Mouse (Mus musculus) forebrain, embryonic 16.5 days (tissue): ENCODE results near the gene Dkk3. TPM values are rescaled to one million over a fixed set of nuclear protein-coding genes. Genes with fewer than 3 reads are reported as not detected.
"Not testable (repeated sequence)": the region's sequence is repeated elsewhere in the genome, so short reads cannot be mapped to it uniquely, and the experiment has no call there.

ENCODE experiments used
- ATAC-seq: fragments of 200-750 bp; cut with Nextera tagmentation; 2 replicates; pipeline ENCODE4 v1.8.0; 2017; ENCODE audit warnings: mild to moderate bottlenecking, moderate library complexity
- H3K27ac ChIP-seq: fragments of 300-500 bp; sonication (generic); 2 replicates; pipeline ENCODE4 v1.5.1; 2014; ENCODE audit warnings: low read length, control low read depth
- H3K27me3 ChIP-seq: fragments of 300-500 bp; sonication (generic); replicated peaks from 2 replicates; pipeline ENCODE4 v1.6.1; 2014; ENCODE audit warnings: low read length; ENCODE audit not compliant: control insufficient read depth, insufficient read depth
- H3K36me3 ChIP-seq: fragments of 300-500 bp; sonication (generic); 2 replicates; pipeline ENCODE4 v1.6.1; 2014; ENCODE audit not compliant: control insufficient read depth, insufficient read depth
- H3K4me1 ChIP-seq: fragments of 300-500 bp; sonication (generic); replicated peaks from 2 replicates; pipeline ENCODE4 v1.6.1; 2014; ENCODE audit warnings: low read length; ENCODE audit not compliant: control insufficient read depth, insufficient read depth
- H3K4me2 ChIP-seq: fragments of 300-500 bp; sonication (generic); 2 replicates; pipeline ENCODE4 v1.6.1; 2014; ENCODE audit warnings: mild to moderate bottlenecking, low read length, control low read depth
- H3K4me3 ChIP-seq: fragments of 300-500 bp; sonication (generic); replicated peaks from 2 replicates; pipeline ENCODE4 v1.5.1; 2014; ENCODE audit warnings: mild to moderate bottlenecking, low read length, control low read depth
- H3K9ac ChIP-seq: fragments of 300-500 bp; sonication (generic); replicated peaks from 2 replicates; pipeline ENCODE4 v1.6.1; 2014; ENCODE audit warnings: low read depth, low read length, control low read depth
- H3K9me3 ChIP-seq: fragments of 300-500 bp; sonication (generic); 2 replicates; pipeline ENCODE4 v1.6.1; 2016; ENCODE audit warnings: low read length; ENCODE audit not compliant: control insufficient read depth
- WGBS: fragments of 180-500 bp; shearing (Covaris S2); extraction: QIAGEN DNeasy Blood & Tissue Kit; methylation state at CpG from one replicate; pipeline ENCODE4 v1.1.7; 2014; 5-methylcytosine and 5-hydroxymethylcytosine counted together
- polyA plus RNA-seq: library from polyadenylated mRNA; unstranded; fragments of >200 nt; fragmentation: Nextera tagmentation; extraction: Ambion mirVana; gene quantifications from 2 replicates; pipeline ENCODE4 v1.2.1, GENCODE M21; 2015

Dkk3 gene
- polyA plus RNA-seq, 1 experiment from 2014 or later = 22.0 TPM

DNA sequence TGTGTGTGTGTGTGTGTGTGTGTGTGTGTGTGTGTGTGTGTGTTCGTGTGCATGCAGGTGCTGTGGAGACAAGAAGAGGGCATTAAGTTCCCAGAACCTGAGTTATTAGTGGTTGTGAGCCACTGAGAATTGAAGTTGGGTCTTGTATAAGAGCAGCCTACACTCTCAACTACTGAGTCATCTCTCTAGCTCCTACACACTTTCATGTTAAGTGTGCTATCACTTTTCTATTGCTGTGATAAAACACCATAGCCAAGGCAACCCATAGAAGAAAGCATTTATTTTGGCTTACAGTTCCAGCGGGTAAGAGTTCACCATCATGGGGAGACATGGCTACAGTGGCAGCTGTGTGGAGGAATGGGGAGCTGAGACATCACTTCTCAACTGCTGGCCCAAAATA, 17.8 kb upstream of the Dkk3 start:
- no peak for ATAC-seq
- H3K4me3 ChIP-seq = no peak overlapping the region
- H3K36me3 ChIP-seq = no peaks in the 10 kb centered on the region
- H3K27me3 ChIP-seq = no peaks in the 10 kb centered on the region
- no peaks in the 10 kb centered on the region for H3K9me3 ChIP-seq
- WGBS = 88% methylated on average over 2 of the region's 2 CpGs
- H3K27ac ChIP-seq = no peak overlapping the region
- peaks cover 5% of the 10 kb centered on the region for H3K4me1 ChIP-seq
- no peak overlapping the region for H3K9ac ChIP-seq
- H3K4me2 ChIP-seq = no peak overlapping the region

DNA sequence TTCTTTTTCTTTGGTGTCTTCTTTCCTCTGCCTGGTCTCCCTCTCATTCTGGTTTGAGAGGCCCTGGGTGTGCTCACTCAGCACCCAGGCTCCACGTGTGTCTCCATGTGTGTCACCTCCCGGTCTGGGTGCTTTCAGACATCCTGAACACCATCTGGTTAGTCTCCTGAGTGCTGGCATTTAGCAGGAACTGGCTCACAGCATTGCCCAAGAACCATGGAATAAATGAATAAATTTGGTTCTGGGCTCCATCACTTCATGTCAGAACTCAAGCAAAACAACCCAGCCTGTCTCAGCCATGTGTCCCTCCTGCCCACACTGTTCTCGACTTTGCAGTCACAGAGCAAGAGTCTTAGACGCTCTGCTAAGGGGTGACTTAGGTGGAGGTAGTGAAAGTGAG, 13.8 kb upstream of the Dkk3 start:
- Histone ChIP-seq H3K4me1 (no peaks in the 10 kb centered on the region; the same call in 1 of the 2 replicates), H3K9me3 (no peaks in the 10 kb centered on the region), H3K27me3 (no peaks in the 10 kb centered on the region), H3K4me3 (no peak overlapping the region), H3K9ac (no peak overlapping the region), H3K27ac (no peak overlapping the region), H3K36me3 (no peaks in the 10 kb centered on the region), H3K4me2 (no peak overlapping the region)
- peak; percentile 56; the same call in 1 of the 2 replicates for ATAC-seq
- WGBS = 53% methylated on average over 4 of the region's 4 CpGs

DNA sequence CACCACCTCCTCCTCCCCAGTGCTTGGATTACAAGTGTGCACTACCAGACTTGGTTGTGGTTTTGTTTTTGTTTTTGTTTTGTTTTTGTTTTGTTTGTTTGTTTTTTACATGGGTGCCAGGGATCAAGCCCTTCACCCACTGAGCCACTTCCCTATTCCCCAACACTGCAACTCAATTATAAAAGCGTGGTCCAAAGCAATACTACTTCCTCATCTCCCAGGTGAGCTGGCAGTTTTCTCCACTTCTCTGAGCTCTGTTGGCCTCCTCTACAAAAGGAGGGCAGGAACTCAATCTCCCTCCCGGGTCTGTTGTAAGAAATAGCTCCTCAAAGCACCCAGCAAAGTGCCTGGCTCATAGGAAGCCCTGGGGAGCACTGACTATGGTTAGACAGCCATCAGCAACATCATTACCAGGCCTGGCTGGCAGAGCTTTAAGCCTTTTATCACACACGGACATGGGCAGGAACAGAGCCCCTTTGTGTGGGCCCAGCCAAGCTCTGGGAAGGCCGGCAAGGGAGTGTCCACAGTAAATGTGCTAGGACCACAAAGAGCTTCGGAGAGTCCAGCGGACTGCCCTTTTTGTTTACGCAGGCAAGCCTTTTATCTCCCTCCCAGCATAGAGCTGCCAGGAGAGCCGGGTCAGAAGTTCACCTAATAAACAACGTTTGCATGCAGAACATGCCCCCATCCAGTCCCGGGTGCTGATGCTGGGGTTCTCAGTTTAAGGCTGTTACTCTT, 11.3 kb upstream of the Dkk3 start:
- Histone ChIP-seq H3K27ac (peak overlapping the region; percentile 53), H3K27me3 (no peaks in the 10 kb centered on the region), H3K9me3 (no peaks in the 10 kb centered on the region), H3K4me2 (no peak overlapping the region), H3K4me1 (no peaks in the 10 kb centered on the region; the same call in 1 of the 2 replicates), H3K36me3 (no peaks in the 10 kb centered on the region), H3K4me3 (no peak overlapping the region), H3K9ac (no peak overlapping the region)
- WGBS = 7% methylated on average over 10 of the region's 10 CpGs
- peak; percentile 85 for ATAC-seq

DNA sequence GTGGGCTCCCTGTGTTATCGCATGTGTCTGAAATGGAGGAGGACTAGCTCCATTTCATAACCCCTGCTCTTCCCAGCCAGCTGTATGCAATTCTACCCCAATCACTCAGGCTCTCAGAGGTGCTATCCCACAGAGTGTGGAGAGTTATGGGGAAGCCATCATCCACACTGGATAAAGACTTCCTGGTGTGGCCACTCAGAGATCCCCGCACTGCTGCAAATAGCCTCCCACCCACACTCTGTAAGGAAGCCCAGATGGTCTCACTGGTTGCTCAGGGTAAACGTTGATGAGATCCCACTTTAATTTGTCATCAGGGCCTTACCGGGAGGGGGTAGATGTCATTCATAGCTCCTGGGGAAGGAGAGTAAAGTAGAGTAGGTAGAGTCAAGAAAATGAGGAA, 6.7 kb upstream of the Dkk3 start:
- ATAC-seq = no peak
- 87% methylated on average over 4 of the region's 4 CpGs for WGBS
- Histone ChIP-seq H3K36me3 (no peaks in the 10 kb centered on the region), H3K27ac (no peak overlapping the region), H3K9me3 (no peaks in the 10 kb centered on the region), H3K4me1 (no peaks in the 10 kb centered on the region; the same call in 1 of the 2 replicates), H3K4me2 (no peak overlapping the region), H3K27me3 (no peaks in the 10 kb centered on the region), H3K9ac (no peak overlapping the region), H3K4me3 (no peak overlapping the region)

DNA sequence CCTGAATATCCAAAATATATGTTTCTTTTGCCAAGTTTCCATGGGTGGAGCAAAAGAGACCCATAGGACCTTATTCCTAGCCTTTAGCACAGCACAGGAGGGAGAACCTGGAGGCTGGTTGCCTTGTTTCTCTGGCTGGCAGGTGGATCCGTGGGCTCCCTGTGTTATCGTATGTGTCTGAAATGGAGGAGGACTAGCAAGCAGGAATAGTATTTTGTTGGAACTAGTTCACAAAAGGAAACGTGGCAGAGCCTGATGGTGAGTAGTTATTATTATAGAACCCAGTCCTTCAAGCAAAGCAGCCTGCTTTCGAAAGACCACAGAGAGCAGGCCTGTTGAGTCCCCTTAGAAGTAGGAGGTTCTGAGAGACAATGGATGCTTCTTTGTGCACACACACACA, 6.2 kb upstream of the Dkk3 start:
- not testable (repeated sequence) for H3K4me1 ChIP-seq, H3K36me3 ChIP-seq, H3K27ac ChIP-seq, ATAC-seq, H3K4me2 ChIP-seq, H3K4me3 ChIP-seq, H3K9ac ChIP-seq, H3K9me3 ChIP-seq, H3K27me3 ChIP-seq
- WGBS = 84% methylated on average over 4 of the region's 4 CpGs

DNA sequence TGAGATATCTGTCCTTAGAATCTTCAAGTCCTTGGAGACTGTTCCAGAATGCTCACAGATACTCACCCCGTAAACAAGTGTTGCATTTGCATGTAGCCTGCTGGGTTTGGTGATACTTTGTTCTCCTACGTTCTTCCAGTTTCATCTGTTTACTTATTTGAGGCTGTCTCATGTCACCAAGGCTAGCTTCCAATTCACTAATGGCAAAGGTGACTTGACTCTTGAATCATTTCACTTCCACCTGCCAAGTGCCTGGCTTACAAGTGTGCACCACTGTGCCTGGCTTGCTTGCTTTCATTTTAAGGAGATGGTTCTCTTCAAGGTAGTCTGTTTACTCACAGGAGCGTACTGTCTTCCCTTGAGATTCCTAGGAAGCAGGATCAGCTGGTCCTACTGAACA, 5.6 kb upstream of the Dkk3 start:
- ATAC-seq = no peak

DNA sequence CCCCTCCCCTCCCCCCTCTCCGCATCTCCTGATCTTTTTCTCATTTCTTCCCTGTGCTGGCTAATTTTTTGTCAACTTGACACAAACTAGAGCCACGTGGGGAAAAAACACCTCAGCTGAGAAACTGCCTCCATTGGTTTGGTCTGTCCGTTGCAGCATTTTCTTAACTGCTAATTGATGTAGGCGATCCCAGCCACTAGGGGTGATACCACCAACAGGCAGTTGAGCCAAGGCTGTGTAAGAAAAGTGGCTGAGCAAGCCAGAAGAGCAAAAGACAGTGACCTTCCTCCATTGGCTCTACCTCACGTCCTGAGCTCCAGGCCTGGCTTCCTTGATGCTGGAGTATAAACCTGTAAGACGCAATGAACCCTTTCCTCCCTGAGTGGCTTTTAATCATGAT, 978 bp upstream of the Dkk3 start:
- no peak overlapping the region for H3K9ac ChIP-seq
- H3K4me2 ChIP-seq = no peak overlapping the region
- no peaks in the 10 kb centered on the region for H3K9me3 ChIP-seq
- H3K36me3 ChIP-seq = no peaks in the 10 kb centered on the region
- ATAC-seq = no peak
- no peak overlapping the region for H3K4me3 ChIP-seq
- peaks cover 9% of the 10 kb centered on the region for H3K4me1 ChIP-seq
- no peak overlapping the region for H3K27ac ChIP-seq
- WGBS = 35% methylated on average over 5 of the region's 6 CpGs
- no peaks in the 10 kb centered on the region; the same call in 1 of the 2 replicates for H3K27me3 ChIP-seq

More for the DNA sequence above, 5.6 kb upstream of the Dkk3 start:
- H3K27me3 ChIP-seq = no peaks in the 10 kb centered on the region
- no peak overlapping the region for H3K4me3 ChIP-seq
- no peaks in the 10 kb centered on the region for H3K9me3 ChIP-seq
- H3K4me2 ChIP-seq = no peak overlapping the region
- no peak overlapping the region for H3K9ac ChIP-seq
- WGBS = 89% methylated on average over 3 of the region's 3 CpGs
- H3K27ac ChIP-seq = no peak overlapping the region
- H3K36me3 ChIP-seq = no peaks in the 10 kb centered on the region
- H3K4me1 ChIP-seq = no peaks in the 10 kb centered on the region

DNA sequence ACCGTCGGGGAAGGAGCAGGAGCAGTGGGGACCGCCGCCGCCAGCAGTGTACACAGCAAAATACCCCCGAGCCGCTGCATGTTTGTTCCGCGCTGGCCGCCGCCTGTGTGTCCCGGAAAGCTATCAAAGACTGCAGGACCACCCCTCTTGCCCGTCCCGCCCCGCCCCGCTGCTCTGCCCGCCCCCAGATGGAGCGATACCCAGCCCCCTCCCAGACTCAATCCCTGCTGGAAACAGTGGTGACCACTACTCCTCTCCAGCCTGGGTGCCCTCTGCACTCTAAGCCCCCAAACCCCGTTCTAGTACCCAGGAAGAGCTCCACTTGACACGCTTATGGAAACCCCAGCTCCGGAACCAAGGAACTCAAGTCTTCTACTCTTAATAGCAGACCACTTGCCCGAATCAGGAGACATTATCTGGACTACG, 528 bp downstream of the Dkk3 start:
- ATAC-seq = peak; percentile 77
- Histone ChIP-seq H3K4me3 (peak overlapping the region; percentile 52), H3K9me3 (no peaks in the 10 kb centered on the region), H3K9ac (peak overlapping the region; percentile 62), H3K27ac (no peak overlapping the region), H3K36me3 (no peaks in the 10 kb centered on the region), H3K4me1 (peaks cover 20% of the 10 kb centered on the region), H3K27me3 (no peaks in the 10 kb centered on the region; the same call in 1 of the 2 replicates), H3K4me2 (peak overlapping the region; percentile 55)
- WGBS = under 1% methylated on average over 22 of the region's 23 CpGs

DNA sequence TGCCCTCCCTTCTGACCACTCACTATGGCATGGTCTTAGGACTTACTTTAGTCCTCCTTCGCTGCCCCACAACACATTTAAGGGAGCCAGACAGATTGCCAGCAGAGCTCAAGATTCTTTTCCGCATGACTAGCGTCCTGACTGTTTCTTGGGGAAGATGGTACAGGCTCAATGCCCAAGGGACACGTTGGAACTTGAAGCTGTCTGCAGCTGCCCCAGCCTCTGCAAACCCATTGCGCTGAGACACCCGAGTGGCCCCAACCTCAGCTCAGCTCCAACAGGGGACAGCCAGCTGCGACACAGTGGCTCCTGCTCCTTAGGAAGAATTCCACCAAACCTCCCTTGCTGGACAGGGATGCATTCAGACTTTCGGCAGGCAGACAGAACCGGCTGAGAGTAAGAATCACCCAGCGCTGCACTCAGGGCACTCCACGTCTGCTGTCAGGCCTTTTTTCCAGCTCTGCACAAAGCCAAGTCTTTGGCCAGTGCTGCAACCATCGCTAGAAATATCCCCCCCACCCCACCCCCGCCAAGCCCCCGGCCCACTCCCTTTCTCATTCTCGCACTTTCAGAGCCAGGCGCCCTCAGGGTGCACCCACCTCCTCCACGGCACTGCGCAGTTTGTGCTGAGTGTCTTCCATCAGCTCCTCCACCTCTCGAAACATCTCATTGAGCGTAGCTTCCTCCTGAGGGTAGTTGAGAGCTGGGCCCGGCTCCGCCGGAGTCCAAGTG, 1.1 kb downstream of the Dkk3 start:
- Histone ChIP-seq H3K9me3 (no peaks in the 10 kb centered on the region), H3K36me3 (no peaks in the 10 kb centered on the region), H3K4me3 (peak overlapping the region; percentile 52), H3K27ac (no peak overlapping the region), H3K27me3 (no peaks in the 10 kb centered on the region; the same call in 1 of the 2 replicates), H3K4me2 (peak overlapping the region; percentile 55), H3K4me1 (peaks cover 20% of the 10 kb centered on the region), H3K9ac (peak overlapping the region; percentile 62)
- ATAC-seq = peak; percentile 15; the same call in 1 of the 2 replicates
- 11% methylated on average over 22 of the region's 23 CpGs for WGBS
